Mouse (Mus musculus) stomach, embryonic 15.5 days (tissue): ENCODE measurements around the gene Fermt3. TPM values are rescaled to one million over a fixed set of nuclear protein-coding genes. Genes with fewer than 3 reads are reported as not detected.
A peak's percentile ranks its signal among the peaks of the same experiment; 100 is the strongest.

Source experiments
- ATAC-seq: fragments of 200-750 bp; cut with Nextera tagmentation; 2 replicates; pipeline ENCODE4 v1.8.0; 2017; ENCODE audit warnings: low read depth, moderate number of reproducible peaks, moderate TSS enrichment; ENCODE audit not compliant: insufficient read depth, low FRiP score
- H3K27ac ChIP-seq: fragments of 300-500 bp; sonication (generic); 2 replicates; pipeline ENCODE4 v1.5.1; 2015; ENCODE audit warnings: mild to moderate bottlenecking, inconsistent platforms
- H3K27me3 ChIP-seq: fragments of 300-500 bp; sonication (generic); replicated peaks from 2 replicates; pipeline ENCODE4 v1.6.1; 2015; ENCODE audit warnings: inconsistent platforms
- H3K36me3 ChIP-seq: fragments of 300-500 bp; sonication (generic); 2 replicates; pipeline ENCODE4 v1.6.1; 2015; ENCODE audit warnings: inconsistent platforms
- H3K4me1 ChIP-seq: fragments of 300-500 bp; sonication (generic); 2 replicates; pipeline ENCODE4 v1.6.1; 2015; ENCODE audit warnings: inconsistent platforms
- H3K4me2 ChIP-seq: fragments of 300-500 bp; sonication (generic); 2 replicates; pipeline ENCODE4 v1.6.1; 2015; ENCODE audit warnings: mild to moderate bottlenecking, inconsistent platforms
- H3K4me3 ChIP-seq: fragments of 300-500 bp; sonication (generic); replicated peaks from 2 replicates; pipeline ENCODE4 v1.5.1; 2015; ENCODE audit warnings: inconsistent platforms
- H3K9ac ChIP-seq: fragments of 300-500 bp; sonication (generic); 2 replicates; pipeline ENCODE4 v1.6.1; 2015; ENCODE audit warnings: inconsistent platforms
- H3K9me3 ChIP-seq: fragments of 300-500 bp; sonication (generic); 2 replicates; pipeline ENCODE4 v1.6.1; 2016; ENCODE audit warnings: inconsistent platforms
- WGBS: fragments of 180-500 bp; shearing (Covaris S2); methylation state at CpG from one replicate; pipeline ENCODE4 v1.1.7; 2015; 5-methylcytosine and 5-hydroxymethylcytosine counted together
- polyA plus RNA-seq: library from polyadenylated mRNA; unstranded; fragments of >200 nt; fragmentation: Nextera tagmentation; extraction: Ambion mirVana; gene quantifications from 2 replicates; pipeline ENCODE4 v1.2.1, GENCODE M21; 2015

Gene Fermt3
- polyA plus RNA-seq, 1 experiment from 2014 or later, result 16.2 TPM

DNA sequence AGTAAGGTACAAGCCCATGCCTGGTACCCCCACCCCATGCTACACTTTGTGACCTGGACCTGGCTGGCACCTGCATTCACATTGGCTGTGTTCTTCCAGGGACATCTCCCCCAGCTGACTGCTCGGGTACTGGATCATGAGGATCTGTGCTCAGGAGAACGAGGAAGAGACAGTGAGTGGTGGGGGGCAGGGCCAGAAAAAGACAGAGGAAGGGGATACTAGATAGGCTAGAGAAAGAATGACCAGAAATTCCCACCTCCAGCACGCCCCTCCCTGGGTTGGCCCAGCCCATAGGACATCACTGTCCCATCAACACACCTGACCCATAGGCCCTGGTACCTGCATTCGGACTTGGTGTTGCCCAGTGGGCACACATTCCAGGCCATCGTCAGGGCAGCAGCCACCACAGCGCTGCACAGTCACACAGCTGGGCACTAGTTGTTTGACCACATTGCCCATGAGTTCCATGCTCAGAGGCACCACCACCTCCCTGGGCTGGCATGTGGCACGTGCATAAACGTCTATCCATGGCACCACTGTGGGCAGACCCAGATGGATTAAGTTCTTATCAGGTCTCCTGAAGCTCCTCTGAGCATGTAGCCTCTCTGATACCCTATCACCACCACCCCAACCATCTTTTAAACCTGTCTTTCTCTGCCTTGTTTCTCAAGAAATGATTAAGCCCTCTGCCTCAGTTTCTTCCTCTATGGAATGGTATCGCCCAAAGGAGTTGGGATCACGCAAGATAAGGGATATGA is 33.1 kb downstream of the Fermt3 start:
- Histone ChIP-seq H3K36me3 (peaks cover 16% of the 10 kb centered on the region; the same call in 1 of the 2 replicates), H3K4me3 (peak overlapping the region; percentile 88), H3K9me3 (no peaks in the 10 kb centered on the region), H3K27ac (no peak overlapping the region), H3K27me3 (no peaks in the 10 kb centered on the region), H3K4me2 (peak overlapping the region; percentile 79), H3K4me1 (peaks cover 15% of the 10 kb centered on the region), H3K9ac (peak overlapping the region; percentile 97; the same call in 1 of the 2 replicates)
- peak; percentile 10; the same call in 1 of the 2 replicates for ATAC-seq
- 74% methylated on average over 10 of the region's 10 CpGs for WGBS

DNA sequence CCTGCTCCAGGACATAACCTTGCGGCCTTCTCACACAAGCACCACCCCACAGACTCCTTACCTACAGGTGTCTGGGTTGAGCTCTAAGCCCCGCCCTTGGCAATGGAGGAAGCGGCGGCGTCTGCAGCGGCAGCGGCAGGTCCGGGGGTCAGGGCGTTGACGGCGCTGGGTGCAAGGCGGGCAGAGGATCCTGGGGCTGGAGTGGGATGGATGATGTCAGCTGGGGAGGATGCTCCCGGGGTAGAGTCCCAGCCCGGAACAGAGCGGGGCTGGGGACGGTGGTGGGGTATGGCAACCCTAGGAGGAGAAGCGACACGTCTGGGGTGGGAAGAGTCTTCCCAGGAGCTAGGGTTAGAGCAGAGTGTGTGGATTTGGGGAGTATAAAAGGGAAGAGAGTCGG is 34.0 kb downstream of the Fermt3 start:
- no peaks in the 10 kb centered on the region for H3K9me3 ChIP-seq
- H3K4me1 ChIP-seq, result peaks cover 18% of the 10 kb centered on the region
- WGBS, result 81% methylated on average over 19 of the region's 19 CpGs
- H3K4me2 ChIP-seq, result no peak overlapping the region
- no peak overlapping the region for H3K27ac ChIP-seq
- no peaks in the 10 kb centered on the region for H3K27me3 ChIP-seq
- no peak overlapping the region for H3K9ac ChIP-seq
- H3K4me3 ChIP-seq, result no peak overlapping the region
- peaks cover 16% of the 10 kb centered on the region; the same call in 1 of the 2 replicates for H3K36me3 ChIP-seq
- no peak for ATAC-seq

DNA sequence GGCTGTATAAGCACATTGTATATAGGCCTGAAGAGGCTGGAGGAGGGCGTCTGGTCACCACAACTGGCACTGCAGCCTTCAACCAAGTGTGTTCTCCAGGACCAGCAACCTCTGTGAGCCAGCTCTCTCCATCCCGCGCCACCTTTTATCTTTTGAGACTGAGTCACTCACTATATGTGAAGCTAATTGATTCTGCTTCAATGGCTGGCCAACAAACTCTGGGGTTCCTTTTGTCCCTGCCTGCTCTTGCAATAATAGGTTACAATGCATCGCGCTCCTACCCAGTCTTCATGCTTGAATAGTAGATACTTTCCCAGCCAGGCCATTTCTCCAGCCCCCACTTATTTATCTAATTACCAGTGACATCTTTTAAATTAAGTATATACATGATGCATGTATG is 35.6 kb downstream of the Fermt3 start:
- ATAC-seq, result no peak
- peaks cover 26% of the 10 kb centered on the region for H3K4me1 ChIP-seq
- no peak overlapping the region for H3K27ac ChIP-seq
- no peak overlapping the region for H3K4me2 ChIP-seq
- H3K4me3 ChIP-seq, result no peak overlapping the region
- H3K27me3 ChIP-seq, result no peaks in the 10 kb centered on the region
- 92% methylated on average over 5 of the region's 5 CpGs for WGBS
- H3K36me3 ChIP-seq, result peaks cover 16% of the 10 kb centered on the region; the same call in 1 of the 2 replicates
- no peak overlapping the region for H3K9ac ChIP-seq
- H3K9me3 ChIP-seq, result no peaks in the 10 kb centered on the region

DNA sequence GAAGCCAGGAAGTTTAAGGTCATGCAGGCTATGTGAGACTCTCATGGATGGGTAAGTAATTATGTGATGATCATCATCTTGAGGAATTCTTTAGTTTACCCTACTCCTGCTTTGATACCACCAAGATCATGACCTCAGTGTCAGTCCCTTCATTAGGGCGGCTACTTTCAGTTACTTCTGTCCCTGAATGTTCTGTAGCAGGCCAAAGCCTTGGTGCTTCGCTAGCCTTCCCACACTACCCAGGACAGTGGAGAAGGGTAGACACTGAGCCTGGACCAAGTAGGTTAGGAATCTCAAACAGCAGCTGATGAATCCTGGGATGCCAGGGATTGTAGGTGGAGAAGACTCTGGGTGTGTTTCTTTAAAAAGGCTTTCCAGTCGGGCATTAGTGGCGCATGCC is 37.8 kb downstream of the Fermt3 start:
- Histone ChIP-seq H3K4me3 (0 out of 2 replicates have a peak overlapping the region, but pooled peaks have one; percentile 75), H3K9me3 (no peaks in the 10 kb centered on the region), H3K9ac (no peak overlapping the region), H3K27ac (peak overlapping the region; percentile 95; the same call in 1 of the 2 replicates), H3K27me3 (no peaks in the 10 kb centered on the region), H3K4me1 (peaks cover 38% of the 10 kb centered on the region), H3K4me2 (peak overlapping the region; percentile 89), H3K36me3 (peaks cover 22% of the 10 kb centered on the region; the same call in 1 of the 2 replicates)
- ATAC-seq, result no peak
- 89% methylated on average over 4 of the region's 4 CpGs for WGBS

DNA sequence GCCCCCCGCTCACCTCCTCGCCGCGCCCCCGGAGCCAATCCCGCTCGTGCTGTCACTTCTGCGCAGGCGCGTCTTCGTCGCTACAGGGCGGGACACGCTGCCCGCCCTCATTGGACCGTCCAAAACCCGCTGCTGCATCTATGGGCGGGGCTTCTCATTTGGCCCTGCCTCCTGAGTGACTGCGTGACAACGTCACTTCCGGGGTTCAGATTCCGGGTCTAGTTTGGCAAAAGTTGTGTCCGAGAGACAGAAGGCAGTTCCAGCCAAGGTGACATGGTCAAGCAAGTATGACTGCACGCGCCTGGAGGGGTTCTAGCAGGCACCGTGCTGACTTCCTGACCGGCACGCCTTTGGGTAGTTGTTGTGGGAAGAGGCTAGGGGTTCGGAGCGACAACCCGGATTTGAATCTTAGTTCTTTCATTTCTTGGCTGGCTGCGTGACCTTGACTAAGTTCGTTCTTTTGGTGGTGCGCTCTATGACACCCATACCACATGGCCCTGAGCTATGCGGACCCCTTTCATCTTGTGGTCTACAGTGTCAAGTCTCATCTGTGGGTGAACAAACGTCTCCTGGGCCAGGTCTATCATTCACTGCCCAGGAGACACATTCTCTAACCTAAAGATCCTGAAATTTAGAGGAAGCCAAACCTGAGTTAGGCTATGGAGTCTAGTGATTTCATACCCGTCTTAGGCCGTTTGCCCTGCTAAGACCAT is 38.7 kb downstream of the Fermt3 start, which contains the start of gene Fkbp2:
Fkbp2 (minus strand) TSS at position 121 of the 713 bp plus-strand sequence.
- WGBS, result 1% methylated on average over 38 of the region's 38 CpGs
- Histone ChIP-seq H3K27me3 (no peaks in the 10 kb centered on the region), H3K4me2 (peak within 1 kb of the TSS; percentile 89), H3K4me1 (peaks cover 39% of the 10 kb centered on the region), H3K9me3 (no peaks in the 10 kb centered on the region), H3K36me3 (peaks cover 22% of the 10 kb centered on the region; the same call in 1 of the 2 replicates), H3K27ac (peak within 1 kb of the TSS; percentile 95), H3K4me3 (peak within 1 kb of the TSS; percentile 75), H3K9ac (peak within 1 kb of the TSS; percentile 66)
- ATAC-seq, result peak; percentile 87

DNA sequence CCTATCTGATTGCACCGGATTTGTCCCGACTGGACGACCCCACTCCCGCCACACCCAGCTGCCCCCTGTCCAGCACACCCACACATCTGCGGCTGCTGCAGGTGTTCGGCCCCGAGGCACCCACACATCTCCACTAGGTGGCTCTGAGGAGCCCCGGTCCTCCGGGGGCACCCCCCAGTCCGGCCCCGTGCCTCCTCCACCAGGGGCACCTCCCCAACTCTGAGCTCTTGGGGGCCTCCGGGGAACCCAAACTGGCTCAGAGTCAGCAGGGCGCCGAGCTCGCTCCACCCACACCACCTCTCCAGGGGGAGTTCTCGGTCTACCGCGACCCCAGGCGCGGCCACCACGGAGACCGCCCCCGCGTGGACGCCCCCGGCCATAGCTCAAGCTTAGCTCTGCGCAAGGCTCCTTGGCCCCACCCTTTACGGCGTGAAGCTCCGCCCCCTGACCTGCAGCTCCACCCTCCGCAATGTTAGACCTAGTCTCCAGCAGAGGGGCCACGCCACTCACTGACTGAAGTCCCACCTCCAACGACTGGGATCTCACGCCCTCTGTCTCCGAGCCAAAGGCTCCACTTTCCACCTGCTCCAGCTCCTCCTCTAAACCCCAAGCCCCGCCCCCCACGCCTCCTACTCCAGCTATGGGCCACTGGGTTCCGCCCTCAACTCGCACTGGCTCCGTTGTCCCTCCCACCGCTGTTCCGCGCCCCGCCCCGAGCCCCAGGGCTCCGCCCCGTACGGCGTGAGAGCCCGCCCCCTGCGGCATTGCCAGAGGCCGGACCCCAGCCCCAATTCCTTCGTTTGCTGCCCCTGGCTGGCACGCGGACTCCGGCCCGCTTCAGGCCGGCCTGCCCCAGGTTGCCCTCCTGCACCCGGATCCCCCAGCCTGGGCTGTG is 39.5 kb downstream of the Fermt3 start:
- peak overlapping the region; percentile 89 for H3K4me2 ChIP-seq
- H3K9me3 ChIP-seq, result no peaks in the 10 kb centered on the region
- WGBS, result under 1% methylated on average over 59 of the region's 59 CpGs
- H3K9ac ChIP-seq, result peak overlapping the region; percentile 66
- H3K36me3 ChIP-seq, result peaks cover 20% of the 10 kb centered on the region; the same call in 1 of the 2 replicates
- no peaks in the 10 kb centered on the region for H3K27me3 ChIP-seq
- peak overlapping the region; percentile 95 for H3K27ac ChIP-seq
- ATAC-seq, result peak; percentile 91
- H3K4me3 ChIP-seq, result peak overlapping the region; percentile 75
- H3K4me1 ChIP-seq, result peaks cover 39% of the 10 kb centered on the region

DNA sequence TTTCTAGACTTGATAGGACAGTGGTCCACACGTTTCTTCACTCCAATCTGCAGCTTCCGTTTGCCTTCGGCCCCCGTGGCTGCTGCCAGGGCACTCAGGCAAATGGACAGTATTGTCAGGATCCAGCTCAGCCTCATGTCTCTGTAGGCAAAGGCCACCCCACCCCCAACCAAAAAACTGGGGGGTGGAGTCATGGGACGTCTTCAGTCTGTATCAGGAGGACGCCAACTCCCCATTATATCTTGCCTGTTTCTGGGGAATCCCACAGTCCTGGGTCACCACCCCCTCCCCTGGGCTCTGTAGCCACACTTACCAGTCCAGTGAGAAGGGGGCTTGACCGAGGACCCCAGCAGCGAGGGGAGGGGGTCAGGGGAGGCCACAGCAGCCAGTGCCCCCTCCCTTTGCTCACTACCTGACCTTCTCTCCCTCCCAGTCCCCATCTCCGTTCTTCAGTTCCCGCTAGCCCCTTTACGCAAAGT is 40.2 kb downstream of the Fermt3 start:
- Histone ChIP-seq H3K9me3 (no peaks in the 10 kb centered on the region), H3K4me3 (peak overlapping the region; percentile 75), H3K9ac (peak overlapping the region; percentile 58), H3K36me3 (peaks cover 20% of the 10 kb centered on the region; the same call in 1 of the 2 replicates), H3K4me1 (peaks cover 39% of the 10 kb centered on the region), H3K27me3 (no peaks in the 10 kb centered on the region), H3K27ac (peak overlapping the region; percentile 95), H3K4me2 (peak overlapping the region; percentile 89)
- no peak for ATAC-seq
- WGBS, result 9% methylated on average over 11 of the region's 11 CpGs

DNA sequence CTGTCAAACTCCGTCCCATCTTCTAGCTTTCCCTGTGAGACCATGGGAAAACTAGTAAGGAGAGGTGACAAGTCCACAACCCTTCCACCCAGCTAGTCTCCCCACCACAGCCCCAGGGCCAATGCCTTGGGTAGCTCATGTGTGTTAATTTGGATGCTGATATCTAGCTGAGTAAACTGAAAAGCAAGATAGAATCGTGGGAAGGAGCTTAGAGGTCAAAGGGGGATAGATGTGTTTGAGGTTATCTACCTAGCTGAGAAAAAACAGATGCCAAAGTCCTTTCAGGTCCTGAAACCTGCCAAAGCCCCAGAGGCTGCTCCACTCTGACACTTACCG is 40.7 kb downstream of the Fermt3 start:
- 32% methylated on average over 3 of the region's 3 CpGs for WGBS
- H3K27me3 ChIP-seq, result no peaks in the 10 kb centered on the region
- H3K36me3 ChIP-seq, result peaks cover 15% of the 10 kb centered on the region; the same call in 1 of the 2 replicates
- H3K4me2 ChIP-seq, result peak overlapping the region; percentile 89
- 0 out of 2 replicates have a peak overlapping the region, but pooled peaks have one; percentile 1 for H3K9ac ChIP-seq
- H3K4me3 ChIP-seq, result peak overlapping the region; percentile 75
- H3K27ac ChIP-seq, result peak overlapping the region; percentile 1; the same call in 1 of the 2 replicates
- H3K9me3 ChIP-seq, result no peaks in the 10 kb centered on the region
- peaks cover 42% of the 10 kb centered on the region for H3K4me1 ChIP-seq
- no peak for ATAC-seq

DNA sequence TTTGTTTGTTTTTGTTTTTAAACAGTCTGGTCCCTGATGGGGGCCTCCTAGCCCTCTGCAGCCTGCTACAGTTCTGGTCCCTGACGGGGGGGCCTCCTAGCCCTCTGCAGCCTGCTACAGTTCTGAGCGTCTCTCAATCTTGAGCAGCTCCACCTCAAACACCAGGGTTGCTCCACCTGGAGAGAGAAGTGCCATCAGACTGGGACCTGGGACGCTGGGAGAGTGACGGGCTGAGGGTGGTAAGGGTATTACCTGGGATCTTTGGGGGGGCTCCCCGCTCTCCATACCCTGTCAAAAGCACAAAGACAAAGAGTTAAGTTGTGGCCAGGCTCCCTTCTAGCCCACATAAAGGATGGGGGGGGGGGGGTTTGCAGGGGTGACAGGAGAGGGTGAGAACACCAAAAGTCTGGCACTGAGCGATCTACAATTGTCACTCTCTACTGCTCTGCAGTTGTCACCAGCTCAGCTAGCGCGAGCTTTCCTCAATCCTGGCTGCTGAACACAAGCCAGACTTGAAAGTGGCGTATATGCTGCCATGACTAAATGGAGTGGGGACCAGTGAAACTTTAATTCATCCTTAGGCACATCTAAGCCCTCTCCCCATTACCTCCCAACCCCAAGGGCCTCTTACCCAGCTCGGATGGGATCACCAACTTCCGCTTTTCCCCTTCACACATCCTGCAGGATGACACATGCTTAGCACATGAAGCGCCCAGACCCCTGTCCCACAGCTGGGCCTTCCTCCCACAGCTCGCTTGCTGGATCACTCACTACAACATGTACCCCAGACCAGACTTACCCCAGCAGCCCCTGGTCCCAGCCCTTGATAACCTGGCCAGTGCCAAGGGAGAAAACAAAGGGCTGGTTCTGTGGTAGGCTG is 41.3 kb downstream of the Fermt3 start:
- H3K4me3 ChIP-seq, result peak overlapping the region; percentile 75
- 71% methylated on average over 13 of the region's 13 CpGs for WGBS
- H3K27ac ChIP-seq, result peak overlapping the region; percentile 1; the same call in 1 of the 2 replicates
- peaks cover 11% of the 10 kb centered on the region; the same call in 1 of the 2 replicates for H3K36me3 ChIP-seq
- ATAC-seq, result no peak
- no peaks in the 10 kb centered on the region for H3K27me3 ChIP-seq
- H3K9me3 ChIP-seq, result no peaks in the 10 kb centered on the region
- H3K9ac ChIP-seq, result 0 out of 2 replicates have a peak overlapping the region, but pooled peaks have one; percentile 1
- peaks cover 42% of the 10 kb centered on the region for H3K4me1 ChIP-seq
- H3K4me2 ChIP-seq, result peak overlapping the region; percentile 89
